Mouse (Mus musculus): ENCODE results near the gene Tanc1.

- TF ChIP-seq GATA1 (IDR thresholded peaks at IDR 0.05; ENCODE audit: borderline replicate concordance, low read length) (no peak), FLI1 (IDR thresholded peaks at IDR 0.05; ENCODE audit: low read length) (no peak)
Observed at GRCm38 (mm10) chr2:59821044-59821443, 209.2 kb downstream of the Tanc1 start.
